Mouse (Mus musculus) kidney, adult 2 months (tissue): ENCODE data around the gene Spaca9.

Experiments
- CTCF ChIP-seq: fragments of 200-500 bp; conservative IDR thresholded peaks from 2 replicates; pipeline ENCODE4 v1.5.1; 2011; ENCODE audit warnings: low read depth, mild to moderate bottlenecking, control low read depth, low read length, moderate library complexity, mixed read lengths; ENCODE audit not compliant: insufficient read depth, insufficient read length
- POLR2A ChIP-seq: fragments of 200-500 bp; IDR thresholded peaks from one replicate; pipeline ENCODE4 v1.6.1; 2011; ENCODE audit warnings: low read depth, low read length, control low read depth

GRCm38 (mm10) chr2:28706787-28707186 lies 7.3 kb upstream of the Spaca9 start:
- no peak for TF ChIP-seq CTCF
- TF ChIP-seq POLR2A, result no peak
